Mouse (Mus musculus) lung, postnatal 0 days (tissue): Measurements from ENCODE around the gene Pkn1. TPM values are rescaled to one million over a fixed set of nuclear protein-coding genes. Genes with fewer than 3 reads are reported as not detected.

ENCODE experiments used
- ATAC-seq: fragments of 200-750 bp; cut with Nextera tagmentation; 2 replicates; pipeline ENCODE4 v1.8.0; 2017; ENCODE audit warnings: moderate library complexity
- DNase-seq: peaks from one replicate; pipeline ENCODE4 v3.0.0-alpha.2; 2016; ENCODE audit warnings: low spot score
- H3K27ac ChIP-seq: fragments of 300-500 bp; sonication (generic); 2 replicates; pipeline ENCODE4 v1.5.1; 2014; ENCODE audit warnings: antibody characterized with exemption, mild to moderate bottlenecking, low read length, mixed read lengths
- H3K27me3 ChIP-seq: fragments of 300-500 bp; sonication (generic); replicated peaks from 2 replicates; pipeline ENCODE4 v1.6.1; 2014; ENCODE audit warnings: low read length, mixed read lengths; ENCODE audit not compliant: insufficient read depth
- H3K36me3 ChIP-seq: fragments of 300-500 bp; sonication (generic); 2 replicates; pipeline ENCODE4 v1.6.1; 2014; ENCODE audit warnings: low read length, mixed read lengths; ENCODE audit not compliant: insufficient read depth
- H3K4me1 ChIP-seq: fragments of 300-500 bp; sonication (generic); 2 replicates; pipeline ENCODE4 v1.6.1; 2014; ENCODE audit warnings: antibody characterized with exemption, low read depth, low read length, mixed read lengths; ENCODE audit not compliant: insufficient read depth
- H3K4me2 ChIP-seq: fragments of 300-500 bp; sonication (generic); replicated peaks from 2 replicates; pipeline ENCODE4 v1.6.1; 2014; ENCODE audit warnings: low read depth, mild to moderate bottlenecking, low read length, moderate library complexity, mixed read lengths
- H3K4me3 ChIP-seq: fragments of 300-500 bp; sonication (generic); 2 replicates; pipeline ENCODE4 v1.5.1; 2014; ENCODE audit warnings: low read depth, low read length
- H3K9ac ChIP-seq: fragments of 300-500 bp; sonication (generic); replicated peaks from 2 replicates; pipeline ENCODE4 v1.6.1; 2014; ENCODE audit warnings: low read depth, mild to moderate bottlenecking
- H3K9me3 ChIP-seq: fragments of 300-500 bp; sonication (generic); 2 replicates; pipeline ENCODE4 v1.6.1; 2016; ENCODE audit warnings: low read length, mixed read lengths
- CTCF ChIP-seq: IDR thresholded peaks from 2 replicates; pipeline ENCODE4 v1.5.1; 2016; ENCODE audit warnings: antibody characterized with exemption, mild to moderate bottlenecking
- EP300 ChIP-seq: IDR thresholded peaks from 2 replicates; pipeline ENCODE4 v1.6.1; 2016; ENCODE audit warnings: antibody characterized with exemption, mild to moderate bottlenecking, control low read depth
- WGBS: fragments of 180-500 bp; shearing (Covaris S2); extraction: QIAGEN DNeasy Blood & Tissue Kit; methylation state at CpG from one replicate; pipeline ENCODE4 v1.1.7; 2014; 5-methylcytosine and 5-hydroxymethylcytosine counted together
- polyA plus RNA-seq: library from polyadenylated mRNA; unstranded; fragments of >200 nt; fragmentation: Nextera tagmentation; extraction: Ambion mirVana; gene quantifications from 2 replicates; pipeline ENCODE4 v1.2.1, GENCODE M21; 2015

Gene Pkn1
- polyA plus RNA-seq, 1 experiment from 2014 or later: 32.2 TPM

GRCm38 (mm10) chr8:83654725-83655124 lies 44.3 kb downstream of the Pkn1 start:
- peaks cover 8% of the 10 kb centered on the region; the same call in 1 of the 2 replicates for H3K4me1 ChIP-seq
- ATAC-seq (no peak), DNase-seq (no peak)
- no peaks in the 10 kb centered on the region for H3K36me3 ChIP-seq
- H3K4me3 ChIP-seq: no peak overlapping the region
- H3K27ac ChIP-seq: no peak overlapping the region
- no peak overlapping the region for H3K4me2 ChIP-seq
- H3K9ac ChIP-seq: no peak overlapping the region
- 92% methylated on average over 6 of the region's 6 CpGs for WGBS
- TF ChIP-seq EP300 (no peak), CTCF (no peak)
- H3K27me3 ChIP-seq: no peaks in the 10 kb centered on the region
- no peaks in the 10 kb centered on the region for H3K9me3 ChIP-seq

DNA sequence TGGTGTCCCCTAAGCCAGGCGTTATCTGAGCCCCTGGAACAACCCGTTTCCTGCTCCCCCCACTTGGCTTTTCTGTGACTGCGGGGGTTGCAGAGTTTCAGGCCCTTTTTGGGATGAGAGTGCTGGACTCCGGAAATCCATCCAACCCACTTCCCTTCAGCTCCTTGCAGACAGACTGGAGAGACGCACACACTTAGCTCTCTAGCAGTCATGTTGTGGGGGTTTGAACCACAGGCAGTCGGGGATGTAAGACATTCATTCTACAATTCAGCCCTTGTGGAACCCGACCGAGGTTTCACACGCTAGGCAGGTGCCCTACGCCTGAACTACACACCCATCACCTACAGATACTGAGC lies 45.3 kb downstream of the Pkn1 start:
- 14% methylated on average over 10 of the region's 10 CpGs for WGBS
- Histone ChIP-seq H3K36me3 (no peaks in the 10 kb centered on the region), H3K27me3 (no peaks in the 10 kb centered on the region), H3K9me3 (no peaks in the 10 kb centered on the region), H3K4me2 (peak overlapping the region; percentile 75), H3K4me3 (peak overlapping the region; percentile 95; the same call in 1 of the 2 replicates), H3K4me1 (peaks cover 8% of the 10 kb centered on the region; the same call in 1 of the 2 replicates), H3K9ac (0 out of 2 replicates have a peak overlapping the region, but pooled peaks have one; percentile 82), H3K27ac (peak overlapping the region; percentile 91; the same call in 1 of the 2 replicates)
- TF ChIP-seq CTCF (no peak), EP300 (no peak)
- DNase-seq (peak; percentile 24), ATAC-seq (no peak)

- H3K4me3 ChIP-seq: peak overlapping the region; percentile 95
- no peaks in the 10 kb centered on the region for H3K27me3 ChIP-seq
- peak; percentile 73 for DNase-seq
- WGBS: under 1% methylated on average over 42 of the region's 46 CpGs
- ATAC-seq: peak; percentile 4
- peaks cover 8% of the 10 kb centered on the region; the same call in 1 of the 2 replicates for H3K4me1 ChIP-seq
- peak overlapping the region; percentile 75 for H3K4me2 ChIP-seq
- H3K9ac ChIP-seq: peak overlapping the region; percentile 82
- H3K36me3 ChIP-seq: no peaks in the 10 kb centered on the region
- peak overlapping the region; percentile 91 for H3K27ac ChIP-seq
- no peaks in the 10 kb centered on the region for H3K9me3 ChIP-seq
- TF ChIP-seq CTCF (no peak), EP300 (no peak)
These were observed 46.0 kb downstream of the Pkn1 start for GRCm38 (mm10) chr8:83652744-83653661.

DNA sequence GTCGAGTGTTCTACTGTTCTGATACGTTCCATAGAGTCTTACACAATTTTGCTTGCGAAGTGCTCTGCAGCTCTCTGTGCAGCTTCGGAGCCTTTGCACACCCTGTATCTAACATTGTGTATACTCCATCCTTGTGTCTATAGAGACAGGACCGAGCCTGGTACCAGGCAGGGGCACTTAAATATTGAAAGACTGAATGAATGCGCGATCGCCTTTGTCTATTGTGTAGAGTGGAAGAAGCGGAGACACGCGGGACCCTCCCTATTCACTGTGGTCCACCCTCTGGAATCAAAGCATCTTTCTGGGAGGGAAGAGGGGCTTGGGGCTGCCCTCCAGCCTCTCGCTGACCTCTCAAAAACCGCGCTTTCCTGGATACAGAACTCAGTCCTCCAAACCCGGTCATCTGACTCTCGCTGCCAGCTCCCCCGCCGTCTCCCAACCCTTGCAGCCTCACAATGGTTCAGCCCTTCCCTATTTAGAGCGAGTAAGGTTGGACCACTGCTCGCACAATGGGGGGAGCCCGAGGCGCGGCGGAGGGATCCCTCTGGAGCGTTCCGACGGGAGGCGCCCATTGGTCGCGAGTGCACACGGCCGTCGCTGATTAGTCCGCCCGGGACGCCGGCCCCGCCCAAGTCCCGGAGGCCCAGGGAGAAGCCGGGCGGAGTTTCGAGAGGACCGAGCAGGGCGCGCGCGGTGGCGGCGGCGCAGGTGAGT lies 46.8 kb downstream of the Pkn1 start, which contains the start of gene Gipc1:
Gene Gipc1 (plus strand): TSS at position 648 of the 714 bp plus-strand sequence.
- H3K27me3 ChIP-seq: no peaks in the 10 kb centered on the region
- peak within 1 kb of the TSS; percentile 95 for H3K4me3 ChIP-seq
- no peaks in the 10 kb centered on the region for H3K9me3 ChIP-seq
- TF ChIP-seq EP300: peak; percentile 62; the same call in 1 of the 2 replicates
- TF ChIP-seq CTCF: peak; percentile 21
- H3K36me3 ChIP-seq: no peaks in the 10 kb centered on the region
- peak within 1 kb of the TSS; percentile 91 for H3K27ac ChIP-seq
- H3K4me1 ChIP-seq: peaks cover 8% of the 10 kb centered on the region; the same call in 1 of the 2 replicates
- DNase-seq (peak; percentile 99), ATAC-seq (peak; percentile 95)
- peak within 1 kb of the TSS; percentile 82 for H3K9ac ChIP-seq
- H3K4me2 ChIP-seq: peak within 1 kb of the TSS; percentile 75
- 5% methylated on average over 49 of the region's 50 CpGs for WGBS

GRCm38 (mm10) chr8:83649699-83650098 lies 49.3 kb downstream of the Pkn1 start:
- ATAC-seq (no peak), DNase-seq (no peak)
- Histone ChIP-seq H3K36me3 (no peaks in the 10 kb centered on the region), H3K9ac (no peak overlapping the region), H3K27me3 (no peaks in the 10 kb centered on the region), H3K4me2 (no peak overlapping the region), H3K4me1 (peaks cover 8% of the 10 kb centered on the region; the same call in 1 of the 2 replicates), H3K9me3 (no peaks in the 10 kb centered on the region), H3K27ac (no peak overlapping the region), H3K4me3 (no peak overlapping the region)
- TF ChIP-seq EP300 (no peak), CTCF (no peak)
- 96% methylated on average over 6 of the region's 6 CpGs for WGBS

- no peak for TF ChIP-seq EP300
- TF ChIP-seq CTCF: no peak
- no peak overlapping the region for H3K4me3 ChIP-seq
- H3K27me3 ChIP-seq: no peaks in the 10 kb centered on the region
- 88% methylated on average over 4 of the region's 4 CpGs for WGBS
- ATAC-seq (no peak), DNase-seq (no peak)
- H3K36me3 ChIP-seq: no peaks in the 10 kb centered on the region
- no peaks in the 10 kb centered on the region for H3K4me1 ChIP-seq
- H3K9me3 ChIP-seq: no peaks in the 10 kb centered on the region
- H3K4me2 ChIP-seq: no peak overlapping the region
- no peak overlapping the region for H3K27ac ChIP-seq
- H3K9ac ChIP-seq: no peak overlapping the region
These were observed 50.9 kb downstream of the Pkn1 start for GRCm38 (mm10) chr8:83648031-83648430.
